Mouse (Mus musculus) neural tube, embryonic 12.5 days (tissue): ENCODE measurements at regions not wholly inside any gene's neighbourhood (a gene's known extent, or its start where the extent isn't known, plus 50 kb on each side); places are given as distances from the start of the nearest gene placed in this dataset.

ENCODE experiments used
- ATAC-seq: fragments of 200-750 bp; cut with Nextera tagmentation; 2 replicates; pipeline ENCODE4 v1.8.0; 2017; ENCODE audit warnings: low read depth, mild to moderate bottlenecking, moderate TSS enrichment, moderate library complexity; ENCODE audit not compliant: low FRiP score
- H3K27ac ChIP-seq: fragments of 300-500 bp; sonication (generic); 2 replicates; pipeline ENCODE4 v1.5.1; 2016
- H3K27me3 ChIP-seq: fragments of 300-500 bp; sonication (generic); replicated peaks from 2 replicates; pipeline ENCODE4 v1.6.1; 2016; ENCODE audit warnings: mild to moderate bottlenecking
- H3K36me3 ChIP-seq: fragments of 300-500 bp; sonication (generic); 2 replicates; pipeline ENCODE4 v1.6.1; 2016; ENCODE audit warnings: mild to moderate bottlenecking
- H3K4me1 ChIP-seq: fragments of 300-500 bp; sonication (generic); 2 replicates; pipeline ENCODE4 v1.6.1; 2016
- H3K4me2 ChIP-seq: fragments of 300-500 bp; sonication (generic); replicated peaks from 2 replicates; pipeline ENCODE4 v1.6.1; 2016; ENCODE audit warnings: mild to moderate bottlenecking
- H3K4me3 ChIP-seq: fragments of 300-500 bp; sonication (generic); 2 replicates; pipeline ENCODE4 v1.5.1; 2016
- H3K9ac ChIP-seq: fragments of 300-500 bp; sonication (generic); 2 replicates; pipeline ENCODE4 v1.6.1; 2016; ENCODE audit warnings: mild to moderate bottlenecking
- H3K9me3 ChIP-seq: fragments of 300-500 bp; sonication (generic); 2 replicates; pipeline ENCODE4 v1.6.1; 2016; ENCODE audit warnings: mild to moderate bottlenecking
- WGBS: fragments of 180-500 bp; shearing (Covaris S2); methylation state at CpG from one replicate; pipeline ENCODE4 v1.1.7; 2016; 5-methylcytosine and 5-hydroxymethylcytosine counted together

DNA sequence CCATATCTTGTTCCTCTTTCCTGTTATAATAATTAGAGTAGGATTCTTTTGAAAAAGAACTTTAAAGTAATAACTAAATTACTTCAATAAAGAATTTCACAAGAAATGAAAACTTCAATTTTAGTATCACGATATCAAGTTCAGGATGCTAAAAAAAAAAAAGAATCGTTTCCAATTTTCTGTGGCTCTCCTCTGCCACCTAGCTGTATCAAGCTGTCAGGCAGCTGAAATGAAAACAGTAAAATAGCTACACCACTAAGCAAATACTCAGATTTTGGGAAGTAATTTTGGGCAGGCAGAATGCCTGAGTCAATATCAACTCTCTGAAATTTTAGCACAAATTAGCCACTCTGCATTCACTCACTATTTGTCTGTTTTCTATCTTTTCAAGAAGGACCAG, 694.5 kb upstream of the Arrdc3 start:
- H3K9me3 ChIP-seq, result no peaks in the 10 kb centered on the region
- H3K27ac ChIP-seq, result no peak overlapping the region
- no peak overlapping the region for H3K9ac ChIP-seq
- WGBS, result 79% methylated on average over 2 of the region's 2 CpGs
- H3K27me3 ChIP-seq, result no peaks in the 10 kb centered on the region
- H3K4me1 ChIP-seq, result no peaks in the 10 kb centered on the region
- no peak overlapping the region for H3K4me3 ChIP-seq
- H3K36me3 ChIP-seq, result no peaks in the 10 kb centered on the region
- no peak overlapping the region for H3K4me2 ChIP-seq
- no peak for ATAC-seq

DNA sequence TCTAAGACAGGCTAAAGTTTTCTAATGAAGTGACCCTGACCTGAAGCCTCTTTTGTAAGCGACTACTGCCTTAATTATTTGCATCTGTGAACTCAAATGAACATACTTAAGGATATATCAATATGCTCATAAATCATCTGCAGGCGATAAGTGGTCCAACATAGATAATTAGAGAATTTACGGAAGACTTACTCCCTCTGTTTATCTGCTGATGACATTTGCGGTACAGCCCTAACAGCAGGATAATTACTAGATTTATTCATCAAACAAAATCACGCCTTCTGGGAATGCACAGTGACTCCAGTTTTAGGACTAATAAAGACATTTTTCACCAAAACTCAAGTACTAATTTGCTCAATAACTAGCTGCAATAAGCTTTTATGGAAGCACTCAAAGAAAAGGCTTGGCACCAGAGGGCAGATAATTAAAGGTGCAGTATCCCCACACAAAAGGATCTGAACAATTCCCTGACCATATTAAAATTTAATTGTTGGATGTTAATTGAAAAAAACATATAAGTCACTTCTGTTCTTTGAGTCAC, 688.0 kb upstream of the Arrdc3 start:
- Histone ChIP-seq H3K9ac (no peak overlapping the region), H3K9me3 (no peaks in the 10 kb centered on the region), H3K4me2 (no peak overlapping the region), H3K36me3 (no peaks in the 10 kb centered on the region), H3K27me3 (no peaks in the 10 kb centered on the region), H3K4me3 (no peak overlapping the region), H3K27ac (no peak overlapping the region), H3K4me1 (no peaks in the 10 kb centered on the region)
- no peak; the same call in 1 of the 2 replicates for ATAC-seq
- WGBS, result 43% methylated on average over 5 of the region's 5 CpGs

DNA sequence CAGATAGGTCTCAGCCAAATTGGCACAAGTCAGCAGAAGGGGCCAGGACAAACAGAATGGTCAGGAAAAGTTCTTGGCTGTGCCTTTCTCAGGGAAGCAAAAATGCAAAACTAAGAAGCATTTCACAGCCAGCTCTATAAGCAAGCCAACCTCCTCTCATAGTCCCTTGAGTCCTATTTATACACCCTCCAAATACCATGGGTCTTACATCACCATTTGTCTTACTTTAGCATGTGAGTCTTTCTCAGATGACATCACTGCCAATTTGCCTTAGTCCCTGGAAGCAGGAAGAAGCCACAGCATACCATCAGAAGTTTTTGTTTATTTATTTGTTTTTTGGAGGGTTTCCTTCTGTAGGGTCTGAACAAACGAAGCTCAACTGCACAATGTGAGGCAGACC, 659.1 kb upstream of the Arrdc3 start:
- no peaks in the 10 kb centered on the region for H3K27me3 ChIP-seq
- H3K36me3 ChIP-seq, result no peaks in the 10 kb centered on the region
- no peaks in the 10 kb centered on the region for H3K9me3 ChIP-seq
- no peak overlapping the region for H3K4me3 ChIP-seq
- H3K4me1 ChIP-seq, result no peaks in the 10 kb centered on the region
- no peak overlapping the region for H3K27ac ChIP-seq
- 81% methylated on average over 1 of the region's 1 CpGs for WGBS
- H3K9ac ChIP-seq, result no peak overlapping the region
- no peak for ATAC-seq
- no peak overlapping the region for H3K4me2 ChIP-seq

DNA sequence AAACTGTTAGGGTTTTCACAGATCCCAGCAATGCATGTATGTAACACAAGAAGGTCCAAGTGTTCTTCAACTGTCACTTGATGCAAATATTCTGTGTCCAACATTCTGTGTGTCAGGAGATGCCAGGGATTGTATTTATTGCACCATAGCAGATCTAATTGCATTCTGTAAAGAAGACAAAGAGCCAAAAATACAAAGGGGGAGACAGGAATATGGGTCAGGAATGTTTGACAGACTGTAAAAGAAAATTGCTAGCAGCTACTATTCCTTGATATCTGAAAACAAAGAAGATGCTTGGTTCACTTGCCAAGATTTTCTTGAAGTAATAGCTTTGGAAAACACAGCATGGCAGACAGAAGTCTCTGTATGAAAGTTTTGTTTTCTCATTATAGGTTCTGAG, 651.8 kb upstream of the Arrdc3 start:
- Histone ChIP-seq H3K4me3 (no peak overlapping the region), H3K9ac (no peak overlapping the region), H3K4me2 (no peak overlapping the region), H3K27me3 (no peaks in the 10 kb centered on the region), H3K27ac (no peak overlapping the region), H3K9me3 (no peaks in the 10 kb centered on the region), H3K36me3 (no peaks in the 10 kb centered on the region), H3K4me1 (no peaks in the 10 kb centered on the region)
- ATAC-seq, result no peak

DNA sequence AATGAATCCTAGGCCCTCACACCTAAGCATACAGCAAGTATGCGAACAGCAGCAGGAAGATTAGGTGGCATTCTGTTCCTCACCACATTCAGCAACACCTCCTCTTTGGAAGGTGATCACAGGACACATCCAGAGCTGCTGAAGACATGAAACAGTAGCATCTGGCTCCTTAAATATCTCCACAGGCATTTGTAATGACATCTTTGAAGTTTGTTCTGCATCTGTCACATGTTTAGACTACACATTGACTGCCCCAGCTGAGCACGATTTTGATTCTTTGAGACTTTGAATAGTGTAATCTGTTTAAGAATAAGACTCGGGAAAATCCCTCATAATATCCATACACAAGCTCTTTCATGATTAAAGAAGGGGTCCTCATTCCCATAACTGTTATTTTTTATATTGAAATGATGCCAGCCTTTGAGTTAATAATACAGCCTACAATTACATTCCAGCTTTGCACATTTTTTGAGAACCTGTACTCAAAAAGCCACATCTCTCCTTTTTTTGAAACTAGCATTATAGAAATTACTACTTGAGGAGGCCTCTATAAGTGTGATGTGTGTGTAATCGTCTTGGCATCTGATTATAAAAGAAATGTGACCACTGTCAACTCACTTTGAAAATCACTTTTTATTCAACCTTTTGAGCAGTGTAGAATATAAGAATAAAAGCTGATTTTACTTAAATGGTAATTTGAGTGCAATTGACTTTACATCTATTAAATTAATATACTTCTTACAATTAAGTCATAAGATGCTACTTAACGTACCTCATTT, 647.7 kb upstream of the Arrdc3 start:
- Histone ChIP-seq H3K27me3 (no peaks in the 10 kb centered on the region), H3K4me2 (no peak overlapping the region), H3K4me1 (no peaks in the 10 kb centered on the region), H3K27ac (no peak overlapping the region), H3K4me3 (no peak overlapping the region), H3K9ac (no peak overlapping the region), H3K36me3 (no peaks in the 10 kb centered on the region), H3K9me3 (no peaks in the 10 kb centered on the region)
- ATAC-seq, result no peak
- WGBS, result 83% methylated on average over 5 of the region's 5 CpGs

DNA sequence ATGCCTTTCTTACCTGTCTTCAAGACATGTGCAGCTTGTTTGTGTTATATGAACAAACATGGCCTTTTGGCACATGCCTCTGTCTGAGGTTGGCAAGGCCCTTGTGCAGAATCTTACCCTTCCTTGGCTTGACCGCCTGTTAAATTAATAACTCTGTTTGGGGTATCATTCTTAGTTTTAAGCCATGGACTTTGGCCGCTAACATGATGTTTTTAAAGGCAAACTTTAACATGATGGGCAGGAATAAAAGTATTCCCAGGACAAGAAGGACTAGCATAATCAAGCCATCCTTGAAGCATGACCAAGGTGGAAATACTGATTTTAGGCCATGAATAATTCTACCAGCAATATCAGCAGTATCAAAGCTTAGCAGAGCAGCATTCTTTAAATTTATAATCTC, 620.4 kb upstream of the Arrdc3 start:
- H3K4me3 ChIP-seq, result no peak overlapping the region
- ATAC-seq, result no peak
- H3K36me3 ChIP-seq, result no peaks in the 10 kb centered on the region
- H3K4me1 ChIP-seq, result no peaks in the 10 kb centered on the region
- no peaks in the 10 kb centered on the region for H3K27me3 ChIP-seq
- 87% methylated on average over 2 of the region's 2 CpGs for WGBS
- no peak overlapping the region for H3K27ac ChIP-seq
- no peak overlapping the region for H3K9ac ChIP-seq
- no peak overlapping the region for H3K4me2 ChIP-seq
- no peaks in the 10 kb centered on the region for H3K9me3 ChIP-seq

DNA sequence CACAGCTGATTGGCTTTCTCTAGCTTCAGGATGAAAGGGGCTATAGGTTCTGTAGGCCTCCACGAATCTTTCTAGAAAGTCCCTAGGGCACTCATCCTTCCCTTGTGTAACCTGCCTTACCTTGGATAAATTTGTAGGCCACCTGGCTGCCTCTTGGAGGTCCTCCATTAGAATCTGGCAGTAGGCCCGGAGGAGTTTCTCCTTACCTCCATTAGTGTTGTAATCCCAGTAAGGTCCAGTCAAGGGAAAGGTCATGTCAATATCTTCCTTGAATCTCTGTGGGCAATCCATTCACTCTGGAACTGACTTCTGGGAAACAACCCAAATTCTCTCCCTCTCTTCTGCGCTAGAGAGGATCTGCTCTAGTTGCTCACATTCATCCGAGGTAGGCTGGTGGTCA, 616.1 kb upstream of the Arrdc3 start:
- Histone ChIP-seq H3K27me3 (no peaks in the 10 kb centered on the region), H3K4me3 (no peak overlapping the region), H3K9me3 (no peaks in the 10 kb centered on the region), H3K27ac (no peak overlapping the region), H3K4me1 (no peaks in the 10 kb centered on the region), H3K36me3 (no peaks in the 10 kb centered on the region), H3K9ac (no peak overlapping the region), H3K4me2 (no peak overlapping the region)
- WGBS, result 96% methylated on average over 4 of the region's 4 CpGs
- ATAC-seq, result no peak

DNA sequence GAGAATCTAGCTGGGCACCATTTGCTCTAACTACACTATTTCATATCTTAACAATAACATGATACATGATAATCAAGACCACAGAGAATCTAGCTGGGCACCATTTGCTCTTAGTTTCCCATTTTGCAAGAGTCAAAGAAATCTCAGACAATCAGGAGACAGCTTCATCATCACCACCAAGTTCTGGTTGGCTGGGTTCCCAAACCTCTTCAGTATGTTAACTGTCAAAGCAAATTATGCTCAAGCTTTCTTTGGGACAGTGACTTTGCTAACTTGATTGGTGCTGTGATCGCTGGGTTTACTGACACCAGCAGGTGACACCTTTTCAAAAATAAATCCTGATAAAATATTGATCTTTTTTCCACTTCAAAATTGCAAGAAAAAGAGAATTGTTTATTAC, 609.2 kb upstream of the Arrdc3 start:
- H3K4me3 ChIP-seq, result no peak overlapping the region
- 83% methylated on average over 1 of the region's 1 CpGs for WGBS
- no peak overlapping the region for H3K9ac ChIP-seq
- no peak overlapping the region for H3K4me2 ChIP-seq
- no peaks in the 10 kb centered on the region for H3K9me3 ChIP-seq
- ATAC-seq, result no peak
- H3K36me3 ChIP-seq, result no peaks in the 10 kb centered on the region
- H3K27me3 ChIP-seq, result no peaks in the 10 kb centered on the region
- H3K4me1 ChIP-seq, result no peaks in the 10 kb centered on the region
- H3K27ac ChIP-seq, result no peak overlapping the region

DNA sequence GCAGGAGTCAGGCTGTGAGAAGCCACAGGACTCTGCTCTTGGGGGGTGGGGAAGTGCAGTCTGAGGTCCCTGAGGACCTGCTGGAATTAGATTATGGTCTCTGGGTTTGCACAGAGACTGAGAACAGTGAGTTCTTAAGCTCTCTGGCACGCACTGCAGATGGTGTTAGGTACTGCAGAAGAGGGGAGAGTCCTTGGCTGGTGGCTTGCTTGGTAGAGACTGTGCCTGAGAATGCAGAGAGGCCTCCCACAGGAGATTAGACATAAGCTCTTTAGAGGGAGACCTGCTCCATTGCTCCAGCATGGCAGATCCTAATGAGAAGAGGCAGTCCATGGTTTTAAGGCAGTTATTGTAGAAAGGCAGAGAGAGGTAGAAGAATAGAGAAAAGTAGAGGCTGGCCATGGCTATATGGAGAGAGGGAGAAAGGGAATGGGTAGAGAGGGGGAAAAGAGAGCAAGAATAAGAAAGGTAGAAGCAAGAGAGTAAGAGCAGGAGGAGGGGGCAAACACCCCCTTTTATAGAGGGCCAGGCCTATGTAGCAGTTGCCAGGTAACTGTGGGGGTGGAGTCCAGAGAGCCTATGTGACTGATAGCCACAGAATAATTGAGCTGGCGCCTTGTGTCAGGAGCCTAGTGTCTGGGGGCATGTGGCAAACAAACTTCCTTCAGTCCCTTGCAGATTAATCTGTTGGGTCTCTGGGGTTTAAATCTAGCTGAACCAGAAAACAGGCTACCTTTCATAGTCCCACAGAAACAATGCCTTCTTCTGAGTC, 591.3 kb upstream of the Arrdc3 start:
- Histone ChIP-seq H3K9ac (no peak overlapping the region), H3K27ac (no peak overlapping the region), H3K4me3 (no peak overlapping the region), H3K4me1 (no peaks in the 10 kb centered on the region), H3K9me3 (no peaks in the 10 kb centered on the region), H3K27me3 (no peaks in the 10 kb centered on the region), H3K36me3 (no peaks in the 10 kb centered on the region), H3K4me2 (no peak overlapping the region)
- 53% methylated on average over 2 of the region's 2 CpGs for WGBS
- no peak for ATAC-seq

DNA sequence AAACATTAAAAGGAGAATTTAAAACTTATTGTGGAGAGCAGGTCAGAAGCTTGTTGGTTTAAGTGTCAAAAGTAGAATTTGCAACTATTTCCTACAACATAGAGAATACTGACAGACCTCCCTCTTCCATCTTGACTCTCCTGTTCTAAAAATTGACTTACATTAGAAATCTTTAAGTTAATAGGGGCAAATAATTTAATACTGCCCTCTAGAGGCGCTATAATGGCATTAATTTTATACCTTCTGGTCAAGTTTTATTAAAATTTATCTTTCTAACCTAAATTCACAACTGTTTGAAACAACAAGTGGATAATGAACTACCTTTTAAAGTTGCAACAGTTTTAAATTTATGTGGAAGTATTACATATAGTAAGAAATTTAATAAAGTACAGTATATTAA, 587.5 kb upstream of the Arrdc3 start:
- Histone ChIP-seq H3K27me3 (no peaks in the 10 kb centered on the region), H3K4me3 (no peak overlapping the region), H3K27ac (no peak overlapping the region), H3K36me3 (no peaks in the 10 kb centered on the region), H3K4me1 (no peaks in the 10 kb centered on the region), H3K4me2 (no peak overlapping the region), H3K9ac (no peak overlapping the region), H3K9me3 (no peaks in the 10 kb centered on the region)
- ATAC-seq, result no peak
- 2% methylated on average over 1 of the region's 1 CpGs for WGBS

DNA sequence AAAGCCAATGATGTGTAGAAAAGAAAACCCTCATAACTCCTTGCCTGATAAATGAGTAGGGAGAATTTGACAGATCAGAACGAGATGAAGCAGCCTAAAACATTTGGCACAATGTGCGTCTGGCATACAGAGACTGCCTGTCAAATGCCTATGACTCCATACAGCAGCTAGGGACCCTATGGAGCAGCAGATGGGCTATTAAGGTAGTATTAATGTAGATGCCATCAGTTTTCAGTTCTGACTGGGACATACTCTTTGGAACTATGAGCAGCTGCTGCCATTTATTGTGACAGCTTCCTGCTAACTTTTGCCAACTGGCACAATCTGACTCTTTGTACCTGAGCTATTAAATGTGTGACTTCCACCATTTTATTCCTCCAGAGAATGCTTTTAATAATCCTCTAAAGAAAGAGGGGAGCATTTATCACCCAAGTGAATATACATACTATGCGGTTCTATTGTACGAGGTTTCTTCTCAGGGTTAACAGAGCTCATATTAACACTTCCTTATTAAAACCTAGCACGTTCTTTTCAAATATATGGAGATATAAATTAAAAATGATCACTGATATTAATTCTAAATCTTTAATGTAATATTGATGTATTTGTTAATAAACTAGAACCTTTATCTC, 549.0 kb upstream of the Arrdc3 start:
- Histone ChIP-seq H3K27me3 (no peaks in the 10 kb centered on the region), H3K4me2 (no peak overlapping the region), H3K4me1 (no peaks in the 10 kb centered on the region), H3K27ac (no peak overlapping the region), H3K36me3 (no peaks in the 10 kb centered on the region), H3K9me3 (no peaks in the 10 kb centered on the region), H3K9ac (no peak overlapping the region), H3K4me3 (no peak overlapping the region)
- WGBS, result 58% methylated on average over 5 of the region's 5 CpGs
- ATAC-seq, result 0 out of 2 replicates have a peak, but pooled peaks have one; percentile 48

DNA sequence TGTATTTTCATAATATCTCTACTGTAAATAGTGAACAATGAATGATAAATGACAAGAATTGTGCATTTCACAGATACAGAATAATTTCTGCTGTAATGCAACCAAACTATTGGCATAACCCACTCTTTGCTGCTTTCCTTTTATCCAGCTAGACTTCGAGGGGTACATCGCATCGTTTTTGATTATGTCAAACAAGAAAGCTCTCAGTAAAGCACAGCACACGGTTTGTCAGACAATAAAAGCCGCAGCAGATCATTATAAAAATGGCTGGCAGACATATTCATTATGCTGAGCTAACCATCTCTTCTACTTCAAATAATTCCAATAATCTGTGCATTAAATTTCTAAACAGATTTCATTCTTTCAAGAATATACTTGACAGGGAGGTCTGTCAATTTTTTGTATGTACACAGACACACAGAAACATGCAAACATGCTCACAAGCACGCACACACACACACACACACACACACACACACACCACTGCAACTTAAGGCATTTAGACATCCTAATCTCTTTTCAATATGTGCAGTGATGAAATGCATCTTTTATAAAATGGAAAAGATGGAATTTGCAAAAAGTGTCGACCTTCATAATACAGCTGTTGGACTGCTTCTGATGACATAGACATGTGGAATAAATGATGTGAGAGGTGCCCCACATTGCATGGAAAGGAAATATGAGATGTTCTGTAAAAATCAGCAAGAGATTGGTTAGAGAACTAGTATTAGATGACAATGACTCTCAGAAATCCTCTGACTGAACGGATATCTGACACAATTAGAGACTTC, 548.1 kb upstream of the Arrdc3 start:
- no peak overlapping the region for H3K4me3 ChIP-seq
- WGBS, result 75% methylated on average over 8 of the region's 8 CpGs
- no peak for ATAC-seq

More for the DNA sequence above, 548.1 kb upstream of the Arrdc3 start:
- no peaks in the 10 kb centered on the region for H3K27me3 ChIP-seq
- no peaks in the 10 kb centered on the region for H3K4me1 ChIP-seq
- no peaks in the 10 kb centered on the region for H3K9me3 ChIP-seq
- H3K27ac ChIP-seq, result no peak overlapping the region
- H3K36me3 ChIP-seq, result no peaks in the 10 kb centered on the region
- no peak overlapping the region for H3K9ac ChIP-seq
- H3K4me2 ChIP-seq, result no peak overlapping the region
